ENCODE assay signal across 8 mouse cellular contexts in the genomic region with DNA sequence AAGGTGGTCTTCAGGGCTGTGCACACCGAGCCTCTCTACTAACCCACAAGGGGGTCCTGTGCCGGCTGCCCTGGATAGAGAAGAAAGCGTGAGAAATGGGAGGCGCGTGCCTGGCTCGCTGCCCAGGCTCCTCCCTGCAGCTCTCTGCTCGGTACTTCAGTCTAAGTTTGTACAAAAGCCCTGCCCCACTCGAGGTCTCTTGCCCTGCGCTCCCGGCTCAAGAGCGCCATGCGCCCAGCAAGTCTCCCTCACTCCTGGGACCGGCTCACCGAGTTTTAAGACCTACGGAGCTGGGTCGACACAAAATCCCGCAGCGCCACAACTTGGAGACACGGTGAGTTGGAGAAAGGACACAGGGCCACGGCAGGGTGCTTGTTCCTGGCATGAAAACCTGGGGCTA. TPM values are rescaled to one million over a fixed set of nuclear protein-coding genes. Genes with fewer than 3 reads are reported as not detected.
A peak's percentile ranks its signal among the peaks of the same experiment; 100 is the strongest.
DNase-seq lines count a peak whose midpoint lies in the region; ATAC-seq and TF ChIP-seq lines count a peak whose summit lies in the region.

No protein-coding gene starts in this region.

- no peak for TF ChIP-seq POLR2A in myocyte (IDR thresholded peaks at IDR 0.05; ENCODE audit: insufficient read length, low read depth)

- H3K79me2 ChIP-seq in myocyte (ENCODE audit: control insufficient read depth, insufficient read depth), result peaks cover 37% of the 10 kb centered on the region

- peaks cover 47% of the 10 kb centered on the region for H3K36me3 ChIP-seq in E14TG2a.4 (ENCODE audit: insufficient read depth, low read length)
- H3K36me3 ChIP-seq in forebrain, embryonic 15.5 days, result no peaks in the 10 kb centered on the region
- no peaks in the 10 kb centered on the region for H3K36me3 ChIP-seq in hindbrain, embryonic 16.5 days (ENCODE audit: control insufficient read depth, insufficient read depth, low read length)
- H3K36me3 ChIP-seq in liver, embryonic 12.5 days, result no peaks in the 10 kb centered on the region
- peaks cover 5% of the 10 kb centered on the region for H3K36me3 ChIP-seq in myocyte (ENCODE audit: control insufficient read depth, insufficient read depth)

- H3ac ChIP-seq in myocyte (ENCODE audit: control insufficient read depth, insufficient read length), result peak overlapping the region; percentile 80

- DNase-seq in adrenal gland, adult 18-20 months (ENCODE audit: low spot score in 2 of 2), result peak; percentile 75 to 77
- no peak for DNase-seq in layer of hippocampus, postnatal 10 days (ENCODE audit: low spot score in 2 of 2)
- DNase-seq in frontal cortex, postnatal 10 days (ENCODE audit: low spot score in 2 of 2), result no peak

- peak; percentile 43; the same call in 1 of the 2 replicates for ATAC-seq in forebrain, embryonic 15.5 days (replicated peaks)
- ATAC-seq in hindbrain, embryonic 16.5 days, result peak; percentile 54; the same call in 1 of the 2 replicates
- ATAC-seq in liver, embryonic 12.5 days, result no peak

- under 1% methylated on average over 20 of the region's 20 CpGs for WGBS in forebrain, embryonic 15.5 days
- WGBS in hindbrain, embryonic 16.5 days, result 0% methylated on average over 20 of the region's 20 CpGs
- 2% methylated on average over 20 of the region's 20 CpGs for WGBS in liver, embryonic 12.5 days (ENCODE audit: insufficient replicate concordance)

- TF ChIP-seq CTCF in E14TG2a.4 (conservative IDR thresholded peaks at IDR 0.05; ENCODE audit: low read length), result no peak

- peak overlapping the region; percentile 86 for H3K4me3 ChIP-seq in E14TG2a.4 (replicated peaks; ENCODE audit: low read length)
- H3K4me3 ChIP-seq in forebrain, embryonic 15.5 days, result peak overlapping the region; percentile 38
- peak overlapping the region; percentile 51 for H3K4me3 ChIP-seq in hindbrain, embryonic 16.5 days (ENCODE audit: low read length)
- H3K4me3 ChIP-seq in liver, embryonic 12.5 days, result peak overlapping the region; percentile 38
- H3K4me3 ChIP-seq in myocyte, result peak overlapping the region; percentile 99

- H3K4me1 ChIP-seq in E14TG2a.4 (replicated peaks; ENCODE audit: low read depth, low read length), result peaks cover 47% of the 10 kb centered on the region
- peaks cover 19% of the 10 kb centered on the region for H3K4me1 ChIP-seq in forebrain, embryonic 15.5 days
- peaks cover 18% of the 10 kb centered on the region for H3K4me1 ChIP-seq in hindbrain, embryonic 16.5 days (ENCODE audit: control insufficient read depth, insufficient read depth, low read depth, low read length)
- H3K4me1 ChIP-seq in liver, embryonic 12.5 days, result peaks cover 14% of the 10 kb centered on the region

- H3K4me2 ChIP-seq in forebrain, embryonic 15.5 days (replicated peaks), result peak overlapping the region; percentile 85
- peak overlapping the region; percentile 95 for H3K4me2 ChIP-seq in hindbrain, embryonic 16.5 days (ENCODE audit: low read length)
- peak overlapping the region; percentile 57 for H3K4me2 ChIP-seq in liver, embryonic 12.5 days
- peak overlapping the region; percentile 65 for H3K4me2 ChIP-seq in myocyte (ENCODE audit: low read depth)

- H3K27ac ChIP-seq in forebrain, embryonic 15.5 days (replicated peaks), result no peak overlapping the region
- H3K27ac ChIP-seq in hindbrain, embryonic 16.5 days (ENCODE audit: low read depth, low read length), result no peak overlapping the region
- H3K27ac ChIP-seq in liver, embryonic 12.5 days, result no peak overlapping the region

- H3K27me3 ChIP-seq in E14TG2a.4 (ENCODE audit: insufficient read depth, low read length) (peaks cover 44% of the 10 kb centered on the region), myocyte (ENCODE audit: control insufficient read depth, insufficient read depth, insufficient read length) (no peaks in the 10 kb centered on the region)
- H3K27me3 ChIP-seq in forebrain, embryonic 15.5 days, result peaks cover 39% of the 10 kb centered on the region
- H3K27me3 ChIP-seq in hindbrain, embryonic 16.5 days (replicated peaks; ENCODE audit: control insufficient read depth, insufficient read depth, low read length), result peaks cover 37% of the 10 kb centered on the region
- peaks cover 77% of the 10 kb centered on the region for H3K27me3 ChIP-seq in liver, embryonic 12.5 days (replicated peaks)

- no peaks in the 10 kb centered on the region for H3K9me3 ChIP-seq in E14TG2a.4 (ENCODE audit: low read length)
- H3K9me3 ChIP-seq in forebrain, embryonic 15.5 days, result no peaks in the 10 kb centered on the region
- H3K9me3 ChIP-seq in hindbrain, embryonic 16.5 days (ENCODE audit: control insufficient read depth, low read length), result no peaks in the 10 kb centered on the region
- H3K9me3 ChIP-seq in liver, embryonic 12.5 days (replicated peaks), result no peaks in the 10 kb centered on the region; the same call in 1 of the 2 replicates

- 0 out of 2 replicates have a peak overlapping the region, but pooled peaks have one; percentile 16 for H3K9ac ChIP-seq in forebrain, embryonic 15.5 days (replicated peaks)
- H3K9ac ChIP-seq in hindbrain, embryonic 16.5 days (ENCODE audit: low read depth, low read length), result peak overlapping the region; percentile 59; the same call in 1 of the 2 replicates
- no peak overlapping the region for H3K9ac ChIP-seq in liver, embryonic 12.5 days

TF ChIP-seq in myocyte, 11 proteins besides CTCF, POLR2A, EP300 and RAD21:
- TF ChIP-seq MAX (IDR thresholded peaks at IDR 0.05; ENCODE audit: low read depth) (no peak), REST (IDR thresholded peaks at IDR 0.05; ENCODE audit: insufficient read depth, insufficient read length) (no peak), CEBPB (IDR thresholded peaks at IDR 0.05; ENCODE audit: insufficient read depth, poor library complexity, severe bottlenecking) (no peak), POLR2AphosphoS2 (IDR thresholded peaks at IDR 0.05; ENCODE audit: insufficient read length, low read depth) (no peak), USF1 (IDR thresholded peaks at IDR 0.05; ENCODE audit: low read depth) (no peak), TCF12 (IDR thresholded peaks at IDR 0.05; ENCODE audit: insufficient read depth, poor library complexity, severe bottlenecking) (no peak), E2F4 (IDR thresholded peaks at IDR 0.05; ENCODE audit: insufficient read depth) (no peak), MYOG (IDR thresholded peaks at IDR 0.05; ENCODE audit: control insufficient read depth in 1 of 3, insufficient read depth in 1 of 3, insufficient read length in 2 of 3, low read depth in 2 of 3) (no peak)

RNA-seq across cellular contexts. Expression of a gene that starts 39.1 kb away (rescaled TPM):
- 1 to 10 TPM; 1.1 to 1.6 TPM for total RNA-seq in adrenal gland, adult 18-20 months (2021)
- polyA plus RNA-seq in forebrain, embryonic 15.5 days (2015; fragmentation: Nextera tagmentation; extraction: Ambion mirVana), result 0.20 and 0.23 TPM in 2 replicates
- polyA plus RNA-seq in hindbrain, embryonic 16.5 days (2015; fragmentation: Nextera tagmentation; extraction: Ambion mirVana), result 0.50 and 0.54 TPM in 2 replicates
- 0.18 and 0.37 TPM in 2 replicates for polyA plus RNA-seq in liver, embryonic 12.5 days (2016; fragmentation: Nextera tagmentation; extraction: Ambion mirVana)
- polyA plus RNA-seq in myocyte (2012; fragmentation: generic; extraction: Trizol), result 1.6 TPM
- total RNA-seq in layer of hippocampus, postnatal 10 days (2021), result 1 to 10 TPM; 1.0 to 1.6 TPM

RNA-seq across cellular contexts. Expression of a gene that starts 39.2 kb away (rescaled TPM):
- 100 to 1,000 TPM; 122 to 137 TPM for total RNA-seq in adrenal gland, adult 18-20 months (2021)
- polyA plus RNA-seq in forebrain, embryonic 15.5 days (2015; fragmentation: Nextera tagmentation; extraction: Ambion mirVana), result 1.2 and 1.5 TPM in 2 replicates
- polyA plus RNA-seq in hindbrain, embryonic 16.5 days (2015; fragmentation: Nextera tagmentation; extraction: Ambion mirVana), result 2.9 and 3.5 TPM in 2 replicates
- 8.8 and 9.0 TPM in 2 replicates for polyA plus RNA-seq in liver, embryonic 12.5 days (2016; fragmentation: Nextera tagmentation; extraction: Ambion mirVana)
- polyA plus RNA-seq in myocyte (2012; fragmentation: generic; extraction: Trizol), result 21.8 TPM
- 10 to 100 TPM; 10.7 to 12.8 TPM for total RNA-seq in layer of hippocampus, postnatal 10 days (2021)

Comparison
In these comparisons a context has a peak if more than half of its experiments do, and no peak if none do; other contexts are left out.
1. H3K4me3 ChIP-seq: peak in every context shown above with its lines; median percentile 99 in myocyte; 86 in E14TG2a.4; 51 in hindbrain, embryonic 16.5 days; 38 in forebrain, embryonic 15.5 days; 38 in liver, embryonic 12.5 days.
2. DNase-seq: peak in adrenal gland, adult 18-20 months (2 of 2); none in layer of hippocampus, postnatal 10 days (0 of 2) and frontal cortex, postnatal 10 days (0 of 2).
3. Peak in every context shown above with its lines, with median percentiles within 50 percentile points of each other: H3K4me2 ChIP-seq.